Mouse (Mus musculus): ENCODE results near the gene Zfp879. TPM values are rescaled to one million over a fixed set of nuclear protein-coding genes. Genes with fewer than 3 reads are reported as not detected.
A peak's percentile ranks its signal among the peaks of the same experiment; 100 is the strongest.

Zfp879 gene
- polyA plus RNA-seq (2021) = 4.0 TPM

GRCm38 (mm10) chr11:50841023-50841735, at the start of gene Zfp879:
Gene Zfp879 (minus strand): TSS chr11:50841552.
- peaks cover 8% of the 10 kb centered on the region for H3K27me3 ChIP-seq
- ATAC-seq (peak; percentile 70), DNase-seq (ENCODE audit: low read depth, low spot score) (peak; percentile 27)
- ChIA-PET CTCF (no interaction called here), POLR2A (no interaction called here)
- in situ Hi-C loops (cut with MboI; ENCODE audit: low pct_unique_long_range_greater_than_20kb) = no loop called here
- no peak for TF ChIP-seq CTCF (IDR thresholded peaks at IDR 0.05)

- DNase-seq (ENCODE audit: low read depth, low spot score) = peak; percentile 54
- ChIA-PET CTCF (interaction anchor here (1.2 kb wide), 1 partner anchor 10 kb away, joined by 3 read pairs; no protein-coding TSS in a partner anchor), POLR2A (no interaction called here)
- peak; percentile 92 for ATAC-seq
- in situ Hi-C loops (cut with MboI; ENCODE audit: low pct_unique_long_range_greater_than_20kb) = no loop called here
- no peak for TF ChIP-seq CTCF (IDR thresholded peaks at IDR 0.05)
- peaks cover 5% of the 10 kb centered on the region for H3K27me3 ChIP-seq
Observed at GRCm38 (mm10) chr11:50887390-50888128, 46.2 kb upstream of the Zfp879 start, which contains the start of gene Zfp454. Gene Zfp454 (minus strand): TSS chr11:50887651.

GRCm38 (mm10) chr11:50886933-50887293, 45.6 kb upstream of the Zfp879 start:
- peaks cover 5% of the 10 kb centered on the region for H3K27me3 ChIP-seq
- TF ChIP-seq CTCF (IDR thresholded peaks at IDR 0.05) = no peak
- no peak for DNase-seq (ENCODE audit: low read depth, low spot score)
- POLR2A ChIA-PET = no interaction called here
- in situ Hi-C loops (cut with MboI; ENCODE audit: low pct_unique_long_range_greater_than_20kb) = no loop called here
- no peak for ATAC-seq
- CTCF ChIA-PET = interaction anchor here (1.2 kb wide), 1 partner anchor 11 kb away, joined by 3 read pairs; no protein-coding TSS in a partner anchor

- ATAC-seq (no peak), DNase-seq (ENCODE audit: low read depth, low spot score) (no peak)
- CTCF ChIA-PET = interaction anchor here (1.2 kb wide), 1 partner anchor 11 kb away, joined by 3 read pairs; no protein-coding TSS in a partner anchor
- TF ChIP-seq CTCF (IDR thresholded peaks at IDR 0.05) = no peak
- in situ Hi-C loops (cut with MboI; ENCODE audit: low pct_unique_long_range_greater_than_20kb) = no loop called here
- POLR2A ChIA-PET = no interaction called here
- H3K27me3 ChIP-seq = peaks cover 5% of the 10 kb centered on the region
Observed at GRCm38 (mm10) chr11:50886231-50886932, 45.0 kb upstream of the Zfp879 start.

GRCm38 (mm10) chr11:50883756-50884155, 42.4 kb upstream of the Zfp879 start:
- POLR2A ChIA-PET = no interaction called here
- no peak for TF ChIP-seq CTCF (IDR thresholded peaks at IDR 0.05)
- ATAC-seq (no peak), DNase-seq (ENCODE audit: low read depth, low spot score) (no peak)
- H3K27me3 ChIP-seq = peaks cover 4% of the 10 kb centered on the region
- in situ Hi-C loops (cut with MboI; ENCODE audit: low pct_unique_long_range_greater_than_20kb) = no loop called here
- CTCF ChIA-PET = interaction anchor here (1.4 kb wide), 1 partner anchor 13 kb away, joined by 3 read pairs; no protein-coding TSS in a partner anchor

- in situ Hi-C loops (cut with MboI; ENCODE audit: low pct_unique_long_range_greater_than_20kb) = no loop called here
- POLR2A ChIA-PET = no interaction called here
- no peak for TF ChIP-seq CTCF (IDR thresholded peaks at IDR 0.05)
- H3K27me3 ChIP-seq = no peaks in the 10 kb centered on the region
- DNase-seq (ENCODE audit: low read depth, low spot score) = no peak
- ATAC-seq = no peak
- CTCF ChIA-PET = no interaction called here
Observed at GRCm38 (mm10) chr11:50878641-50879040, 37.3 kb upstream of the Zfp879 start.

GRCm38 (mm10) chr11:50850989-50851601, 9.7 kb upstream of the Zfp879 start:
- in situ Hi-C loops (cut with MboI; ENCODE audit: low pct_unique_long_range_greater_than_20kb) = no loop called here
- peak; percentile 31 for ATAC-seq
- no peak for TF ChIP-seq CTCF (IDR thresholded peaks at IDR 0.05)

GRCm38 (mm10) chr11:50850177-50850735, 8.9 kb upstream of the Zfp879 start, which contains the start of gene Grm6:
Gene Grm6 (plus strand): TSS chr11:50850685.
- POLR2A ChIA-PET = no interaction called here
- H3K27me3 ChIP-seq = peaks cover 62% of the 10 kb centered on the region
- DNase-seq (ENCODE audit: low read depth, low spot score) (no peak), ATAC-seq (no peak)
- no peak for TF ChIP-seq CTCF (IDR thresholded peaks at IDR 0.05)
- in situ Hi-C loops (cut with MboI; ENCODE audit: low pct_unique_long_range_greater_than_20kb) = no loop called here
- CTCF ChIA-PET = interaction anchor here (1.3 kb wide), 1 partner anchor 59 kb away, joined by 3 read pairs; no protein-coding TSS in a partner anchor

More at GRCm38 (mm10) chr11:50850989-50851601, 9.7 kb upstream of the Zfp879 start:
- peaks cover 62% of the 10 kb centered on the region for H3K27me3 ChIP-seq
- ChIA-PET CTCF (no interaction called here), POLR2A (no interaction called here)
- DNase-seq (ENCODE audit: low read depth, low spot score) = no peak

GRCm38 (mm10) chr11:50849310-50849709, 8.0 kb upstream of the Zfp879 start:
- in situ Hi-C loops (cut with MboI; ENCODE audit: low pct_unique_long_range_greater_than_20kb) = no loop called here
- ChIA-PET CTCF (interaction anchor here (1.3 kb wide), 1 partner anchor 60 kb away, joined by 3 read pairs; no protein-coding TSS in a partner anchor), POLR2A (no interaction called here)
- H3K27me3 ChIP-seq = peaks cover 55% of the 10 kb centered on the region
- no peak for TF ChIP-seq CTCF (IDR thresholded peaks at IDR 0.05)
- ATAC-seq = no peak
- no peak for DNase-seq (ENCODE audit: low read depth, low spot score)
